Mouse (Mus musculus) ES-Bruce4 (cell line): Measurements from ENCODE around the gene Man1a2.

Experiments used
- CTCF ChIP-seq: IDR thresholded peaks from one replicate; pipeline ENCODE4 v1.8.1; 2011; ENCODE audit warnings: low read depth, low read length
- EP300 ChIP-seq: IDR thresholded peaks from 2 replicates; pipeline ENCODE4 v1.6.1; 2011; ENCODE audit warnings: low read depth, low read length; ENCODE audit not compliant: insufficient read depth

GRCm38 (mm10) chr3:100582721-100583355 lies 102.5 kb downstream of the Man1a2 start:
- TF ChIP-seq EP300: no peak
- no peak for TF ChIP-seq CTCF
